ENCODE assay signal across 13 mouse cellular contexts in the genomic region with DNA sequence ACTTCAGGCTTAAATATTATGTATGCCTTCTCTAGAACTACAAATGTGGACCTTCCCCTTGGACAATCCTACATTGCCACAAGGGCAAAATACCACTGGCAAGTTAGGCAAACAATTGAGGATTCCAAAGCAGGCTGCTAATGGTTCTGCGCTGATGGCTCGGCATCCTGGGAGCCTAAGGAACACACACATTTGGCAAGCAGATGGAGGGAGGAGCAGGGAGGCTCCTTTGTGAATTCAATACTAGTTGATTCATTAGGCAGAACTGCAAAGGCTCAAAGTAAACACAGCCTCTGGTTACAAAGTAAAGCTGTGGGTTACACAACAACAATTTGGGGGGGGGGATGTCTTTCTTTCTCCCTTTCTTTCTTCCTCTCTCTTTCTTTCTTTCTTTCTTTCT.
DNase-seq lines count a peak whose midpoint lies in the region; ATAC-seq and TF ChIP-seq lines count a peak whose summit lies in the region.
"Had no signal": no experiment of that assay in that cellular context is flagged by ENCODE, and none has a peak within 500 bp of the region (broad histone marks: within the 10 kb centered on the region; RNA-seq: fewer than 3 reads in every experiment).

No protein-coding gene starts in this region.

- no peak for TF ChIP-seq CTCF in liver, postnatal 0 days (IDR thresholded peaks at IDR 0.05; ENCODE audit: low read depth)

- peak; percentile 38; the same call in 1 of the 2 replicates for ATAC-seq in liver, postnatal 0 days
- no peak; the same call in 1 of the 2 replicates for ATAC-seq in embryonic facial prominence, embryonic 13.5 days (ENCODE audit: insufficient number of reproducible peaks, insufficient read depth, low FRiP score, low TSS enrichment, low read depth)
- ATAC-seq in megakaryocyte-erythroid progenitor cell, adult 5-6 weeks (replicated peaks; ENCODE audit: low FRiP score, low TSS enrichment, poor library complexity, severe bottlenecking): no peak

- no peak overlapping the region for H3K4me3 ChIP-seq in liver, postnatal 0 days (ENCODE audit: low read depth, low read length)
- H3K4me3 ChIP-seq in embryonic facial prominence, embryonic 13.5 days: no peak overlapping the region
- H3K4me3 ChIP-seq: heart, embryonic 13.5 days; limb, embryonic 13.5 days had no signal

- H3K27me3 ChIP-seq in liver, postnatal 0 days (ENCODE audit: insufficient read depth, low read length): no peaks in the 10 kb centered on the region
- no peaks in the 10 kb centered on the region for H3K27me3 ChIP-seq in embryonic facial prominence, embryonic 13.5 days
- H3K27me3 ChIP-seq: heart, embryonic 13.5 days; limb, embryonic 13.5 days had no signal

- no peak overlapping the region for H3K9ac ChIP-seq in liver, postnatal 0 days (replicated peaks)
- H3K9ac ChIP-seq in embryonic facial prominence, embryonic 13.5 days: no peak overlapping the region
- H3K9ac ChIP-seq: heart, embryonic 13.5 days; limb, embryonic 13.5 days had no signal

- peak; percentile 32 for DNase-seq in gastrocnemius, adult 18-20 months (ENCODE audit: low spot score)
- DNase-seq in gastrocnemius, postnatal 10 days: no peak
- DNase-seq in liver, postnatal 0 days: no peak
- no peak for DNase-seq in liver
- DNase-seq in lung, postnatal 25 days (ENCODE audit: low spot score): peak; percentile 56
- no peak for DNase-seq in c-Kit-positive CD71-positive TER-119-positive erythroid progenitor cells, embryonic 14.5 days (ENCODE audit: low spot score)
- DNase-seq: kidney, adult 11 months; right cerebral cortex, postnatal 4 days; thymus, adult 2 months had no signal

- H3K4me2 ChIP-seq in liver, postnatal 0 days (ENCODE audit: low read depth, low read length): no peak overlapping the region
- no peak overlapping the region for H3K4me2 ChIP-seq in embryonic facial prominence, embryonic 13.5 days
- H3K4me2 ChIP-seq: heart, embryonic 13.5 days; limb, embryonic 13.5 days had no signal

- peaks cover 5% of the 10 kb centered on the region; the same call in 1 of the 2 replicates for H3K36me3 ChIP-seq in liver, postnatal 0 days (replicated peaks; ENCODE audit: insufficient read depth, low read length)
- H3K36me3 ChIP-seq in embryonic facial prominence, embryonic 13.5 days: peaks cover 14% of the 10 kb centered on the region

- no peak overlapping the region for H3K27ac ChIP-seq in liver, postnatal 0 days (ENCODE audit: low read depth)
- H3K27ac ChIP-seq in embryonic facial prominence, embryonic 13.5 days: peak overlapping the region; percentile 8; the same call in 1 of the 2 replicates
- H3K27ac ChIP-seq: heart, embryonic 13.5 days; limb, embryonic 13.5 days had no signal

- no peaks in the 10 kb centered on the region for H3K9me3 ChIP-seq in liver, postnatal 0 days (ENCODE audit: low read length)
- no peaks in the 10 kb centered on the region for H3K9me3 ChIP-seq in embryonic facial prominence, embryonic 13.5 days
- H3K9me3 ChIP-seq: heart, embryonic 13.5 days; limb, embryonic 13.5 days had no signal

- 57% methylated on average over 2 of the region's 2 CpGs for WGBS in liver, postnatal 0 days (ENCODE audit: insufficient replicate concordance)
- 17% methylated on average over 2 of the region's 2 CpGs for WGBS in embryonic facial prominence, embryonic 13.5 days

- TF ChIP-seq EP300 in liver, postnatal 0 days (IDR thresholded peaks at IDR 0.05; ENCODE audit: low read depth): no peak

- H3K4me1 ChIP-seq in liver, postnatal 0 days (ENCODE audit: insufficient read depth): no peaks in the 10 kb centered on the region; the same call in 1 of the 2 replicates
- H3K4me1 ChIP-seq in embryonic facial prominence, embryonic 13.5 days: peaks cover 16% of the 10 kb centered on the region

Comparison
In these comparisons a context has a peak if more than half of its experiments do, and no peak if none do; other contexts are left out.
1. DNase-seq: peak in gastrocnemius, adult 18-20 months (single experiment) and lung, postnatal 25 days (single experiment); none in gastrocnemius, postnatal 10 days (single experiment), liver, postnatal 0 days (single experiment), liver (single experiment) and c-Kit-positive CD71-positive TER-119-positive erythroid progenitor cells, embryonic 14.5 days (single experiment).